Mouse (Mus musculus) C2C12 (cell line): ENCODE data around the gene Lrp10. TPM values are rescaled to one million over a fixed set of nuclear protein-coding genes. Genes with fewer than 3 reads are reported as not detected.

Source experiments
- H3K27me3 ChIP-seq: one replicate; pipeline ENCODE4 v1.6.1; 2011; ENCODE audit not compliant: control insufficient read depth, insufficient read depth, insufficient read length
- H3K36me3 ChIP-seq: one replicate; pipeline ENCODE4 v1.6.1; 2011; ENCODE audit not compliant: control insufficient read depth, insufficient read depth
- H3K4me3 ChIP-seq: one replicate; pipeline ENCODE4 v1.5.1; 2011; ENCODE audit warnings: mild to moderate bottlenecking, control low read depth; ENCODE audit not compliant: poor library complexity, insufficient read depth, severe bottlenecking
- H3K79me2 ChIP-seq: one replicate; pipeline ENCODE4 v1.6.1; 2011; ENCODE audit not compliant: control insufficient read depth, insufficient read depth
- H3K79me3 ChIP-seq: one replicate; pipeline ENCODE4 v1.6.1; 2011; ENCODE audit warnings: low read depth, control low read depth
- H3ac ChIP-seq: one replicate; pipeline ENCODE3; 2011; ENCODE audit warnings: low read depth; ENCODE audit not compliant: control insufficient read depth, insufficient read length
- CEBPB ChIP-seq: IDR thresholded peaks from one replicate; pipeline ENCODE4 v1.6.1; 2011; ENCODE audit warnings: low read depth, mild to moderate bottlenecking, control low read depth, moderate library complexity
- CTCF ChIP-seq: IDR thresholded peaks from one replicate; pipeline ENCODE4 v1.5.1; 2011; ENCODE audit not compliant: control insufficient read depth, insufficient read depth, insufficient read length
- FOSL1 ChIP-seq: IDR thresholded peaks from one replicate; pipeline ENCODE4 v1.8.0; 2011; ENCODE audit warnings: mild to moderate bottlenecking, low read length; ENCODE audit not compliant: poor library complexity, insufficient read depth, severe bottlenecking
- MAX ChIP-seq: IDR thresholded peaks from one replicate; pipeline ENCODE4 v1.6.1; 2011; ENCODE audit warnings: mild to moderate bottlenecking, control low read depth
- MYOD1 ChIP-seq: IDR thresholded peaks from one replicate; pipeline ENCODE4 v1.6.1; 2011; ENCODE audit warnings: low read depth; ENCODE audit not compliant: control insufficient read depth, insufficient read length
- MYOG ChIP-seq: IDR thresholded peaks from one replicate; pipeline ENCODE4 v1.6.1; 2011; ENCODE audit not compliant: control insufficient read depth, insufficient read length; ENCODE audit errors: extremely low read depth
- USF1 ChIP-seq: IDR thresholded peaks from one replicate; pipeline ENCODE4 v1.6.1; 2011; ENCODE audit warnings: low read depth, mild to moderate bottlenecking, control low read depth, moderate library complexity
- polyA plus RNA-seq: library from polyadenylated mRNA; unstranded; fragments of >200 nt; fragmentation: generic; extraction: Trizol; gene quantifications from one replicate; pipeline ENCODE4 v1.2.1, GENCODE M21; 2012; ENCODE audit warnings: missing spikeins

Lrp10 gene
- polyA plus RNA-seq, 1 experiment = 72.8 TPM

GRCm38 (mm10) chr14:54439610-54440009, 24.3 kb upstream of the Lrp10 start:
- Histone ChIP-seq H3K27me3 (no peaks in the 10 kb centered on the region), H3K4me3 (no peak overlapping the region), H3K79me2 (peaks cover 22% of the 10 kb centered on the region), H3K36me3 (peaks cover 48% of the 10 kb centered on the region), H3K79me3 (peaks cover 8% of the 10 kb centered on the region), H3ac (no peak overlapping the region)
- no peak for TF ChIP-seq FOSL1
- TF ChIP-seq CEBPB = no peak
- no peak for TF ChIP-seq MAX
- no peak for TF ChIP-seq USF1
- TF ChIP-seq MYOD1 = no peak
- TF ChIP-seq MYOG = no peak

- Histone ChIP-seq H3K4me3 (no peak overlapping the region), H3K79me2 (peaks cover 13% of the 10 kb centered on the region), H3K27me3 (no peaks in the 10 kb centered on the region), H3ac (no peak overlapping the region), H3K36me3 (peaks cover 45% of the 10 kb centered on the region), H3K79me3 (peaks cover 3% of the 10 kb centered on the region)
- no peak for TF ChIP-seq USF1
- TF ChIP-seq MAX = no peak
- no peak for TF ChIP-seq FOSL1
- TF ChIP-seq MYOG = no peak
- no peak for TF ChIP-seq MYOD1
- no peak for TF ChIP-seq CTCF
- no peak for TF ChIP-seq CEBPB
Measured at GRCm38 (mm10) chr14:54440538-54440937, 23.4 kb upstream of the Lrp10 start.

GRCm38 (mm10) chr14:54441365-54441764, 22.6 kb upstream of the Lrp10 start:
- Histone ChIP-seq H3ac (no peak overlapping the region), H3K79me2 (peaks cover 4% of the 10 kb centered on the region), H3K36me3 (peaks cover 37% of the 10 kb centered on the region), H3K79me3 (no peaks in the 10 kb centered on the region), H3K4me3 (no peak overlapping the region), H3K27me3 (no peaks in the 10 kb centered on the region)
- TF ChIP-seq MYOG (no peak), FOSL1 (no peak), CEBPB (no peak), CTCF (no peak), USF1 (no peak)

GRCm38 (mm10) chr14:54442548-54442947, 21.4 kb upstream of the Lrp10 start:
- Histone ChIP-seq H3K79me3 (no peaks in the 10 kb centered on the region), H3K36me3 (peaks cover 26% of the 10 kb centered on the region)

GRCm38 (mm10) chr14:54443196-54443595, 20.7 kb upstream of the Lrp10 start:
- TF ChIP-seq CEBPB (no peak), MYOD1 (no peak), MYOG (no peak), USF1 (no peak)
- H3K79me2 ChIP-seq = no peaks in the 10 kb centered on the region
- peaks cover 22% of the 10 kb centered on the region for H3K36me3 ChIP-seq
- no peak overlapping the region for H3ac ChIP-seq
- no peak overlapping the region for H3K4me3 ChIP-seq
- no peaks in the 10 kb centered on the region for H3K27me3 ChIP-seq
- H3K79me3 ChIP-seq = no peaks in the 10 kb centered on the region

More at GRCm38 (mm10) chr14:54442548-54442947, 21.4 kb upstream of the Lrp10 start:
- TF ChIP-seq USF1 = no peak
- TF ChIP-seq MYOD1 = no peak
- TF ChIP-seq CTCF = no peak
- no peak for TF ChIP-seq CEBPB
- no peak for TF ChIP-seq FOSL1
- H3K4me3 ChIP-seq = no peak overlapping the region
- no peaks in the 10 kb centered on the region for H3K27me3 ChIP-seq
- H3K79me2 ChIP-seq = no peaks in the 10 kb centered on the region
- H3ac ChIP-seq = no peak overlapping the region

- H3K4me3 ChIP-seq = no peak overlapping the region
- peaks cover 15% of the 10 kb centered on the region for H3K36me3 ChIP-seq
- TF ChIP-seq MAX (no peak), CEBPB (no peak), MYOD1 (no peak), MYOG (no peak), USF1 (no peak), FOSL1 (no peak), CTCF (no peak)
- H3K79me2 ChIP-seq = no peaks in the 10 kb centered on the region
- H3K27me3 ChIP-seq = no peaks in the 10 kb centered on the region
- H3ac ChIP-seq = no peak overlapping the region
- H3K79me3 ChIP-seq = no peaks in the 10 kb centered on the region
Measured at GRCm38 (mm10) chr14:54443712-54444618, 20.0 kb upstream of the Lrp10 start.
